Mouse (Mus musculus): ENCODE data around the gene Cyfip2.

Gene Cyfip2

GRCm38 (mm10) chr11:46276778-46277177 is 35.9 kb downstream of the Cyfip2 start:
- DNase-seq (ENCODE audit: low spot score in 2 of 2): peak; percentile 55 to 86

- no peak for DNase-seq (ENCODE audit: low spot score in 2 of 2)
These were observed 36.5 kb downstream of the Cyfip2 start for GRCm38 (mm10) chr11:46276168-46276567.

GRCm38 (mm10) chr11:46275302-46275701 is 37.4 kb downstream of the Cyfip2 start:
- DNase-seq (ENCODE audit: low spot score in 2 of 2): peak; percentile 75 to 90

GRCm38 (mm10) chr11:46273969-46274368 is 38.7 kb downstream of the Cyfip2 start:
- DNase-seq (ENCODE audit: low spot score in 2 of 2): no peak

DNA sequence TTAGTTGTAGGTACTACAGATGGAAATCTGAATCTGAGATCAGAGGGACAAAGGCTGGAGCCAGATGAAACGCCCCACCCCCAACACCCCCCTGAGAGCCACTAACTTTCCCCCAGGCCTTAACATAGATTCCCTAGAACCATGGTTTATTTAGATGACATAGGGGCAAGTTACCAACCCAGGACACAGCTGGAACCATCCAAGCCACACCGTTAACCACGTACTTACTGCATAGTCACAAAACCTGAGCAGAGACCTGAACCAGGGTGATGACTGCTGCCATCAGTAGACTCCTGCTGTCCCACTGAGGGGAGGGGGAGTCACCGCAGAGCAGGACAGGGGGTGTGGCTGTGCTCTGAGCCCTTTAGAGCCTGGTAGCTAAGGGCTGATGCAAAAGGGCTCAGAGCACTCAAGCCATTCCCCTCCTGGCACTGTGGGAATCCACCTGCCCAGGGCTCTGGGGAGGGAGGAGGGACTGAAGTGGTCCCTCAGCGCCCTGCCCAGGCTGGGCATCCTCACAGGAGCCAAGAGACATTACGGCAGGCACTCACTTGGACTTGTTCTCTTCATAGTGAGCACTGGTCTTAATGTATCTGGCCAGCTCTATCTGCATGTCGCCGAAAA is 40.5 kb downstream of the Cyfip2 start:
- DNase-seq (ENCODE audit: low spot score in 2 of 2): no peak

DNA sequence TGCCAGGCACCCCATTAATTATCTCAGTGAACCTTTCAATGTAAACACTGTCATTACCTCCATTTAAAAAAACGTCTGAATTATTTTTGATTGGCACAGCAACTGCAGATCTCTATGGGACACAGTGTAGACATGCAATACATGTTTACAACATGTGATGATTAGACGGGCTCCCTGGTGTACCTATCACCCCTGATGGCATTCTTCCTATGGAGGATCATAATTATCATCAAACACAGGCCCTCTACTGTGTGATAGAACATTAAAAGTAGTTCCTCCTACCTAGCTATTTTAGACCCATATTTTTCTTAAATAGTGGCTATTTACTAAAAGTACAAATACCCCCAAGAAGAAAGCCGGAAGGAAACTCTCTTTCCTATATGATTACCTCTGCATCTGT is 42.8 kb downstream of the Cyfip2 start:
- no peak for DNase-seq (ENCODE audit: low spot score in 2 of 2)

- no peak for DNase-seq (ENCODE audit: low spot score in 2 of 2)
These were observed 43.3 kb downstream of the Cyfip2 start for GRCm38 (mm10) chr11:46269391-46269790.

DNA sequence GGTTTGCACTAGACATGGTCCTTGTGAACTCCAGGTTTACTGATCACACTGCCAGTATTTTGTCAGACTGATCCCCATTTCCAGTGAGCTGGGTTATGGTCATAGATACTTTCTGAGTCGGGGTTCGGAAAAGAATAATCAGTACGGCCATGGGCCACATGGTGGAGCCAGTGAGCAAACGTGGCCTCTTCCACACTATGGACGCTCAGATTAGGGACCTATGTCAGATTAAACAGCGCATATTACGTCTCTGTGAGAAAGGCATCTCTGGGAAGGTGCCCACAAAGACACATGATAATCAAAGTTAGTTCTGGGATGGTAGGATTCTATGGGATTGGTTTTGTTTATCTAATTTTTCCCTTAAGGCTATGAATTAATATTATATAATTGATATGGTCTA is 43.7 kb downstream of the Cyfip2 start:
- peak; percentile 40 to 82 for DNase-seq (ENCODE audit: low spot score in 2 of 2)

DNA sequence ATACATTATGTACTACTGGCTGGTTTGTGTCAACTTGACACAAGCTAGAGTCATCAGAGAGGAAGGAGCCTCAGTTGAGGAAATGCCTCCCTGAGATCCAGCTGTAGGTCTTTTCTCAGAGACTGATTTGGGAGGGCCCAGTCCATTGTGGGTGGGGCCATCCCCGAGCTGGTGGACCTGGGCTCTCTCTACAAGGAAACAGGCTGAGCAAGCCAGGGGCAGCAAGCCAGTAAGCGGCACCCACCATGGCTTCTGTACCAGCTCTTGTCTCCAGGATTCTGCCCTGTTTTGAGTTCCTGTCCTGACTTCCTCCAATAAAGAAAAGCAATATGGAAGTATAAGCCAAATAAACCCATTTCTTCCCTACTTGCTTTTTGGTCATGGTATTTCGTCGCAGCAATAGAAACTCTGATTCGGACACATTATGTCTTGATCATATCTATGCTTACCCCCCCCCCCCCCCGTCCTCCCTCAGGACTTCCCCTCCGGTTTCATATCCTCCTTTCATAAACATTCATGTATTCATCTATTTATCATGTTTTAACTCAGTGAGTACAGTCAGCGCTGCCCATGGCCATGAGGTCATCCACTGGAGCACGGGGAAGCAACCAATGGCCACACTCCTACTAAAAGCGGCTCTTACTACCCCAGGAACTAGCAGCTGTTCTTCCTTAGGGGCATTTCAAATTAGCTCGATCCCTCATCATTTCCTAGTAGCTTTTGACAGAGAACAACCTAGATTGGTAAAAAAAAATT is 47.5 kb downstream of the Cyfip2 start:
- no peak for DNase-seq (ENCODE audit: low spot score in 2 of 2)

DNA sequence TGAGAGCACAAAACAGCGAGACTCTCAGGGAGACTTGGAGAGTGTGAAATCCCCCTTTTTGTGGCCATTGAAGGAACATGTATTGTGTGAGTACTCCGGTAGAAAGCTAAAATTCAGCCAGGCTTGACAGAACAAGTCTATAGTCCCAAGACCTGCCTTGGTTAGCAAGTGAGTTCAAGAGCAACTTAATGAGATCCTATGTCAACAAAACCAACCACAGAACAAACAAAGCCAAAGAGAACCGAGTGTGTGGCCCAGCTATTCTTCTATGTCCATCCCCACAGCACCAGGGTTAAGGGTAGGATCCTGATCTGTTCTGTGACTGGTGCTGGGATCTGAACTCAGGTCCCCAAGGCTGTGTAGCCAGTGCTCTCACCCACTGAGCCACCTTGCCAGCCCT is 48.1 kb downstream of the Cyfip2 start:
- no peak for DNase-seq (ENCODE audit: low spot score in 2 of 2)

- DNase-seq (ENCODE audit: low spot score in 2 of 2): no peak
These were observed 49.4 kb downstream of the Cyfip2 start for GRCm38 (mm10) chr11:46263291-46263690.

DNA sequence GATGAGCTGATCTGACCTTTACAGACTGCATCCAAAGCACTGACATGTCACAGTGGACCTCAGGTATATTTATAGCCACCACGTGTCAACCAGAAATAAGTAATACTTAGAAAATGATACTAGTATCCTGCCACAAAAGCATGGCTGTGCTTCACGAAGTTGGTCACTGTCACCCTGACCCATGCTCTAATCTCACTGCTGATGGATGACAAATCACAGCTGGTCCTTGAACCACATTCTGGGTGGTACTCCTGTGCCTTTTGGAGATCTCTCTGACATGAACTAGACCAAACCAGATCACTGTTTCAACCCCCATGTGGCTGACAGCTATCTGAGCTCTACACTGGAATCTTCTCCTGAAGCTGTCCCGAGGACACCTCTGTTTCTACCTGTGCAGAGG is 49.8 kb downstream of the Cyfip2 start:
- DNase-seq (ENCODE audit: low spot score in 2 of 2): no peak

- DNase-seq (ENCODE audit: low spot score in 2 of 2): no peak
These were observed 53.9 kb downstream of the Cyfip2 start for GRCm38 (mm10) chr11:46258749-46259148.

DNA sequence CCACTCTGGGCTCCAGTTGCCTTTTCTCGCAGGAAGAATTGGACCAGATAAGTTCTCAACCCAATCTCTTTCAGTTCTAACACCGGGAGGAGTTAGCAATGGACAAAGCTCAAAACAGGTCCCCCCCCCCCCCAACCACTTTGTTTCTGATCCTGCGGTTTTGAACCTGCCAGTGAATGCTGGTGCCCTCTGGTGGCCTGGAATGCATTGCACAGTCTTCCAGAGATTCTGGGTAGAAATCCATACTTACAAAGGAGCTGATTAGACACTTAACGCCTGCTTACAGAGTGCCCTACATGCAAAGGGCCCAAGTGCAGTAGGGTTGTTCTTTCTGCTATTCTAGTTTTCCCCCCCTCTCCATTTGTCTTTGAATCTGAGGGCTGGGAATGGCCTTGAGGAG is 54.5 kb downstream of the Cyfip2 start:
- DNase-seq (ENCODE audit: low spot score in 2 of 2): no peak

GRCm38 (mm10) chr11:46255291-46255690 is 57.4 kb downstream of the Cyfip2 start:
- no peak for DNase-seq (ENCODE audit: low spot score in 2 of 2)

GRCm38 (mm10) chr11:46251994-46252393 is 60.7 kb downstream of the Cyfip2 start:
- DNase-seq (ENCODE audit: low spot score in 2 of 2): peak; percentile 61 to 84

DNA sequence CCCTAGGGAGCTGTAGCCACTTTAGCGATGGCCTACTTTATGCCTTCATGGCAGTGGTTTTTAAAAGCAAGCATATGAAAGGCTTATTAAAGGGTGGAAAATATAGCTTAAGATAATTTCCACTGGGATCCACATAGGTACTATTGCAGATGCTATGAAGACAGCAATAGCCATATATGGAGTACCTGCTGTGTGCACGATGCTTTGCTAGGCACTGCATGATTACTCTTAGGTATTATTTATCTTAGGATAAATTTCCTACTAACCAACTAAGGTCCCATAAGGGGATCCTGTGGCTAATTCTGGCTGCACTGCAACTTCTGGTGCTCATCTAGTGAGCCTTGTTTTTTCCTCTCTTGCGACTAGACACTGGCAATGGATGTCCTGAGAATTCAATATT is 64.3 kb downstream of the Cyfip2 start:
- no peak for DNase-seq (ENCODE audit: low spot score in 2 of 2)

DNA sequence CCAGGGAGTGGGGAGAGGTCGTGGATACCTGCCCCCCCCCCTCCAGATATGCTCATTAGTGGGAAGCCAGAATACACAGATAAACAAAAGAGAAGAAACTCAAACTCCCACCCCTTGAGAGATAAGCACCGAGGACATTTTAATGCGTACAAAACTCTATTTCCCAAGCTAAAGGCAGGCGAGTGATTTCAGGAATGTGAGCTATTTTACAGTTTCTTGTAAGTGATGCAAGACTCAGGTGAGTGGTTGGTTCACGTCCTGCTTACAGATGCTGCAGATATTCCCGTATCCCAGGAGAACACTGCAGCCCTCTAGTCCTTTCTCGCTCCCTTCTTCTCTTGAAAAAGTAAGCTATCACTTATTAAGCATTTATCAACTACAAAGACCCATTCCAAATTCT is 66.3 kb downstream of the Cyfip2 start:
- no peak for DNase-seq (ENCODE audit: low spot score in 2 of 2)

GRCm38 (mm10) chr11:46245926-46246325 is 66.7 kb downstream of the Cyfip2 start:
- no peak for DNase-seq (ENCODE audit: low spot score in 2 of 2)

DNA sequence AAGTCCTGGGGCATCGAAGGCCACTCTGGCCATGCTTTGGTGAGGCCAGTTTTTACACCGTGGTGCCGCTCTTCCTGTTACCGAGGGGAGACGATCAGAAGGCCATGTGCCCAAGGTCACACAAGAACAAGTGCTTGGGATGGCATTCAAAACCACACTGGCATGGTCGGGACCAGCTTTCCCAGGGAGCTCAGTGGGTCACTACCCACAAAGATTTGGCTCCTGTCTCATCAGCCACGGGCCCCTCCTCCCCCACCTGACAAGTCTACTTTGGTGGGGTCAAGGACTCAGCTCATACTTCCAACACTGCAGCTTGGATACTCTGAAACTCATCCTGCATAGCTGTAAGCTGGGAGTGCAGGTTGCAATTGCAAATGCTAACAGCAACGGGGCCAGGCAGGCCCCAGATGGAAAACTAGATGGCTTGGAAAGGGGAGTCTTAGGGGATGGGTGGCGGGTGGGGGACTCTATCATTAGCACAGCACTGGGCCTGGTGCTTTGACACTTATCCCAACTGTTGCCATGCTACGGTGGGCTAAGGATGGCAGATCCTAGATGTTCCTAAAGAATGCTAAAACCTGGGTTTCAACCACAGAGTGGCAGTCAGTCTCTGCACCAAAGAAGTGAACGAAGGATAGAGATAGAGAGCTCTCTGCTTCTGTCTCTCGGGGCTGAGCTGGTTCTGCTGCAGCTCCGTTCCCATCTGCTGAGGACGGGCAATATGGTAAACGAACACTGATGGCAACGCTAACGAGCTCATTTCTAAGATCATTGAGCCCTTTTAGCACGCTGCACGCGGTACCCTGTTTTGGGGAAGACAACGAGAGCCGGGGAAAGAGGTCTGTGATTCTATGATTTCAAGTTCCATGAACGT is 67.7 kb downstream of the Cyfip2 start:
- no peak for DNase-seq (ENCODE audit: low spot score in 2 of 2)

GRCm38 (mm10) chr11:46241985-46242384 is 70.7 kb downstream of the Cyfip2 start:
- DNase-seq (ENCODE audit: low spot score in 2 of 2): no peak

- no peak for DNase-seq (ENCODE audit: low spot score in 2 of 2)
These were observed 71.4 kb downstream of the Cyfip2 start for GRCm38 (mm10) chr11:46241150-46241673.

Measured in spleen, postnatal 4 days (tissue).